Mouse (Mus musculus) yolk sac, embryonic 10.5 days (tissue): ENCODE measurements at regions not wholly inside any gene's neighbourhood (a gene's known extent, or its start where the extent isn't known, plus 50 kb on each side); places are given as distances from the start of the nearest gene placed in this dataset.

Experiments
- DNase-seq: peaks from one replicate; pipeline ENCODE4 v3.0.0-alpha.2; 2017; ENCODE audit warnings: low spot score

DNA sequence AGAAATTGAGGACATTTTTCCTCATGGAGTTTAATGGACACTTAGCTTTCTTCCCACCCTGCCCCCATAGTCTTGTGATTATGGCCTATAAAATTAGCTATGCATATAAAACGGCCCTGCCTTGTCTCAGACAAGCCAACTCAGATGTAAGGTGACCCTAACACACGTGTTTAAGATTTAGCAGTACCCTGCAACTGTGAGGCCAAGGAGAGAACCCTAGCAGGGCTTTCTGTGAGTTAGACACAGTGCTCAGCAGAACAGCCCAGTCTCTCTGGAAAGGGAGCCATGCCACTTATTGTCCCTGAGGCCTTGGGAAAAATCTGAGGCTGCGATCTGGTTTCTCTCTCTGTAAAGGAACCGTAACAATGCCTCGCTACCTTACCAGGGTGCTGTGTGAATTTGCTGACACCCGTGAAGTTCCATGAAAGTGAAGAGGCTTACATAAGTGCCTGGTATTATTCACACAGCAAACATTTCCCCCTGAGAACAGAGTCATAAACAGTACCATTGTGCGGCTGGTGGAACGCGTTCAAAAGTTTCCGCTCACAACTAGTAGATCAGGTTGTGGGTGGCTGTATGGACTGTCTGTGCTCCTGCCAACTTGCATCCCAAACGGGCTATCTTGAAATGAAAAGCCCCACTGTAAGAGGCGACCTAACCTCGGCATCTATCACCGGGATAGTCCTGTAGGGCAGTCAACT lies 162.3 kb upstream of the Ankrd55 start:
- DNase-seq, result no peak

DNA sequence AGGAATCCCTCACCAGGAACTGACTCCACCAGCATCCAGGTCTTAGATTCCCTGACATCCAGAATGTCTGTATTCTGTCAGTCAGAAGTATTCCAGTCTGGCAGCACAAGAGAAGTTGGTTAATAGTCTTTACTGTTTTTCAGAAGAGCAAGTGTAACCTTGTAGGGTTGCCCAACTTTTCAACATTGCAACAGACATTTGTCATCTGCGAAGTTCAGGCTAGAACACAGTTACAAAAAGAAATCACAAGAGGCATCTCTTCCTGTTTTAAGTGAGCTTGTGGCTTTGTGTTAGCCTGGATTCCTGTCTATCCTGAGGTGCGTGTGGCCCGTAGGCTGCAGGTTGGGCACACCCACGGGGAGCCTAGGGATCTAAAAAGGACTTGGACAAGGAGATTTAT lies 158.0 kb upstream of the Ankrd55 start:
- no peak for DNase-seq

DNA sequence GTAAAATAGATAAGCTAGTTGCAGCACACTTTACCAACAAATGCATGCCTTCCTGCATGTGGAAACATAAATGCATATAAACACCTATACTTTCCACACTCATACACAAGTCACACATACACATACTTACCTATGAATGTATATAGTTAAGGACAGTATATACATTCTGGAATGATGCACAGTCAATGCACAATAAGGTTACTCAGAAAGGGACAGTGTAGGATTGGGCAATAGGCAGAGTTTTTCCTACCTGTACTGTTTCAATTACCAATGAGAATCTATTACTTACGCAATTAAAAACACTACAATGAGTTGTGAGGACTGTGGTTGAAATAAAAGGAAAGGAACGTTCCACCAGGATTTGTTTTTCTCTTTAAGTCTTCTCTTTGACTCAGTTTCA lies 157.5 kb upstream of the Ankrd55 start:
- DNase-seq, result no peak

DNA sequence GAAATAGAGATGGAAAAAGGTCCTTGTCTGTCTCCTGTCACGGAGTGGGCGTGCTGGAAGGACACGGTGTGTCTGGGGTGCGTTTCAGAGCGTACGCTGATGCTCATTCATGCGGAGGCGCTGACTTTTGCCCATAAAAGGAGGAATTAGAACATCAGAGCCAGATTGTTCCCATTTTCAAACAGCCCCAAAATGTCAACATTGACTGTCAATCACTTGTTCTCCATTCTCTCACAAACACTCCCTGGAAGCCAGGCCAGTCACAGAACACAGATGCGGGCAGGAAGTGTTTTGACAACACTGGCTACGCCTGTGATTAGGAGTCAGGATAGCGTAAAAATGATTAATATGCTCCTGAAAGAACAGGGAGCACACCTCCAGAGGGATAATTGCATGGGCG lies 157.1 kb upstream of the Ankrd55 start:
- no peak for DNase-seq

DNA sequence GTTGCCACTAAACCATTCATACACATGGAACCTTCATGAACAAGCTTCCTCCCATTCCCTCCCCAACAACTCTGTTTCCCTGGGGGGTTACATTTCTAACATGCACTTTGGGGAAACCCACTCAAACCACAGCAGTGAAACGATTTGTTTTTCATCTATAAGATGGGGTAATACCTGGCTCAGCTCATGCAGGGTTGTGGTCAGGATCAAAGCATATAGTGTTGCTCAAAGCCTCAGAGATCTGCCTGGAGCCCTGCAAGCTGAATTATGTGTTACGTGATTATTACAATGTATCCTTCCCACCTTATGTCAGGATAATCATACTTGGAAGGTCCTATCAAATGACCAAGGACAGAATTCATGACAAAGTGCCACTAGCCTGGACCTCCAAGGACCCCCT lies 154.5 kb upstream of the Ankrd55 start:
- no peak for DNase-seq

DNA sequence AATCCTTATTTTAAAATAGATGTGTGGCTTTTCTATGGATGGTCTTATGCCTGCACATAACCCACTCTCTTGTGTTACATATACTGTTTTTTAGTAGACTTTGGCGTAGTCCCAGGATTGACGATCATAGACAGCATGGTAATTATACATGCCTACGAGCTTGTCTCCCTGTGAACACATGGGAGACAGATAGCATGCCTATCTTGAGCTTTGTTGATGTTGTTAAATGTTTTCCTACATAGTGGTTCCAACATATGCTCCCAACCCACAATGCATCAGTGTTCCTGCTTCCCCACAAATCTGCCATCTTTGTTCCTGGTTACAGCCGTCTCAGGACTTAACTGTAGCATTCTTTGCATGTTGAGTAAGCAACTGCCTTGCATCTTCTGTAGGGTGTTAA lies 153.6 kb upstream of the Ankrd55 start:
- no peak for DNase-seq

DNA sequence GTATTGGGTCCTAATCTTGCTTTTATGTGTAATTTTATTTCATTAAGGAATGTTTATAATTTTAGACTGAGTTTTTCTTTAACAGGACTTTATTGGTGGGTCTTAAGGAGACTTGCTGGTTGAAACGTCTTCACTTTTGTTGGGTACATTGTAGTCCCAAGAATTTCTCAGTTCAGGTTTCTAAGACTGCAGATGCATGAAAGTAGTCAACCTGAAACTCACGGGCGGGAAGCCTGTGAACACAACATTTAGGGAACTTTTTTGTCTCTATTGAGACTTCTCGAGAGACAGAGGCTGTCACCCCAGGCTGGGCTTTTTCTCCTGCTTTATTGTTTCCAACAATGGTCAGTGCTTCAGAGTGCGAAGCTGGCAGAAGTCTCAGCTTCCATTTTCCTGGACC lies 152.5 kb upstream of the Ankrd55 start:
- DNase-seq, result no peak

DNA sequence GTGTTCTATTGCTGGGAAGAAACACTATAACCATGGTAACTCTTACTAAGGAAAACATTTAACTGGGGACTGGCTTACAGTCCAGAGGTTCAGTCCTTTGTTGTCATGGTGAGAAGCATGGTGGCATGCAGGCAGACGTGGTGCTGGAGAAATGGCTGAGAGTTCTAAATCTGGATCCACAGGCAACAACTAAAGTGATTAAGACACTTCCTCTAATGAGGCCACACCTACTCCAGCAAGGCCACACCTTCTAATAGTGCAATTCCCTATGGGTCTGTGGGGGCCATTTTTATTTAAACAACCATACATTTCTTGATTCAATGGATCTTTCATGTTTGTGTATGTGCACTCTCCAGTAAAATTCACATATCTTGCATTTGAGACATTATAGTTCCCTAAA lies 151.4 kb upstream of the Ankrd55 start:
- no peak for DNase-seq

DNA sequence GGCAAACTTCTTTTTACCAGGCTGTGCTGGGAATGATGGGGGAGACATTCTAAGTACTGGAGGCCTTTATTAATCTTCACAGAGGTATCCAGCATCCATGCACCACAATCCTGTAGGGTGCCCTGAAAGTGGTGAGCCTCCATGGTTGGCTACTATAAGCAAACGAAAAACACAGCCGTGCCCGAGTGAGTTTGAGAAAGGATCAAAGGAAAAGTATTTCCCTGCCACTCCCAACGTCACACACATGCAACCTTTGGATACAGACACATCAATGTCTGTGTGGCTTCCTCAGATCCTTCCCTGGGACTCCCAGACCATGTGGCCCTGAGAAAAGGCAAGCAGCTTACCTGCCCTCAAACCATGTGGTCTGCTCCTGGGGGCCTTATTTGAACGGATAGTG lies 147.4 kb upstream of the Ankrd55 start:
- no peak for DNase-seq

DNA sequence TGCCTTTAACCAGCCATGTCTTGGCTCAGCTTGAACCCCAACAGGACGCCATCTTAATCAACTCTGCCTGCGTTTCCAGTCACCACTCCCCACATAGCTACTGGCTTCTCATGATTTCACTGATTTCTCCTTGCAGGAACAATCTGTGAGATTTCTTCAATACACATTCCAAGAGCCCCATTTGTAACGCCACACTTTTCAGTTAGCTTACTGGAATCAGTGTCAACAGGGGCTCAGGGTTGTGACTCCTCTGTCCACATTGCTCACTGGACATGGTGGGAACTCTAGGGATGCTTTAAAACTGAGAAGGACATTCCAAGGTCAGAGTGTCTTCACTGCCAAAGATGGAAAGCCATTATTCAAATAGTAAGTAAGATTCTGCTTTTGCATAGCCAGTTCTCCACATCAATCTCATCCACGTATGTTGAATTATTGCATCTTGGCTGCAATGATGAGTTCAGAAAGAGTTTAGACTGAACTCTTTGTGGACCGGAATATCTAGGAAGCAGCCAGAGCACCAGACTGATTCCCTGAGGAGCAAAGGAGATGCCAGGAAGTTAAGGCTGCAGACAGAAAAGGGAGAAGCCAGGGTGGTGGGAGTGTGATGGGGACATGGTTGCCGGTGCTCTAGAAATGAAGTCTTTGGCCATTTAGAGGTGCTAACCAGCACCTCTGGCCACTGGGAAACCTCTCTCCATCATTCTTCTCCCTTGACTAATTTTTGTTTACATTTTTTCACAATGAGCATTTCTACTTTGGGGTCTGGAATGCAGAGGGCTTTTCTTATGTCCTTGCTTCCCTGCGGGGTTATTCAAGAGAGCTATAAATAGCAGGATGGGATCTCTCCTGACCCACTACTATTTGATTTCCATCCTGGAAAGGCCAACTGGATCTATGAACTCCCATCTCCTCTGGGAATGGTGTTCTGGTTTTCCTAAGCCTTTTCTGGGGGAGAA lies 143.6 kb upstream of the Ankrd55 start:
- DNase-seq, result no peak

DNA sequence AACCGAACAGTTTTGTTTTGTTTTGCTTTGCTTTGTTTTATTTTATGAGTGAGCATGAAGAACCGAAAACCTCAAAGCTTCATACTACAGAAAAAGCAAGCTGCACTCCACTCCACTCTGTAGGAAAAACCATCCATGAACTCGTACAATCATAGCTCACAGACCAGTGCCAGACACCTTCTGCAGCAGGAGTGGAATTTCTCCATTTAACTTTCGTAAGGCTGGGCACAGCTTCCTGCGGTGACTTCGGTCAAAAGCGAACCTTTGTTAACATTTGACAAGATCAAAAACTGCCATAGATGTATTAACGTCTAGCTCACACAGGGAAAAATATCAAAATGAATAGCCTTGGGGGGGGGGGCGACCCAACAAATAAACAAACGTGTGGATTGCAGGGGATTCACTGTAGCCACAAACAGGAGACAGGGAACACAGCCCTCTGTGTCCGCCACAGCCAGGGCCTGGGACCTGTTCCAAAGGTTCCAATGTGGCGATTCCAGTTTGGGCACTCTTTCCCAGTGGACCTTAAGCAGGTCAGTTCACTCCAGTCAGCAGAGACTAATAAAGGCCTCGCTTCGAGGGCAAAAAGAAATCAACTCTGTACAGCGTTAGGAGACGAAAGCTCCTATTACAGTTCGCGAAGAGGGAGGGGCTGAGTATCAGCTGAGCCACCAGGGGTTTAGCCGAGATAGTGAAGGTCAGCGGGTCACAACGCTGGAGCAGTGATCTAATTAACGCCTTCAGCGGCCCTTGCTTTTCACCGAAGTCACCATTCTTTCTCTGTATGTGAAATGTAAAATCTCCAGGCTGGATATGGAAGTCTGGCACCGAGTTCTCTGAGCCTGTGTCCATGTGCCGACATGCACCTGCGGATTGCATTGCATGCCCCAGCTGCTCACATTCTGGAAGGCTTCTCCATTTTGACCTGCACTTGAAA lies 135.4 kb upstream of the Ankrd55 start:
- peak; percentile 60 for DNase-seq

DNA sequence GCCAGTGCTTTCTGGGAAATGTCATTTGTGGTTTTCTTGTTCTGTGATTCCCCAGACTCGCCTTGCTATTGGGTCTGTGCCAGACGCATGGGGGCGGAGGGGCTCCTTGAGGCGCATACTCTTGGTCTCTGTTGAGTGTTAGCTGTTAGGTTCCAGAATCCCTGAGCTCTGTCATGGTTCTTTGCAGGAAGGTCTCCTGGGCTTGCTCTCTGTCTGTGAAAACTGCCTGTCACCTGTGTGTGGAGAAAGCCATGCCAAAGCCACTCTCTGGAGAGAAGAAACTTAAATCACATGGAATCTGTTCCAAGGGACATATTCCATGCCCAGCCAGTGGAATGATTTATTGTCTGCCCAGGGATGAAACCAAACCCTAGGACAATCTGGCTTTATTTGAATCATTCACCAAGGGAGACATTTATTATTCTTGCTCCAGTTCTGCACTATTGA lies 134.5 kb upstream of the Ankrd55 start:
- peak; percentile 42 for DNase-seq

DNA sequence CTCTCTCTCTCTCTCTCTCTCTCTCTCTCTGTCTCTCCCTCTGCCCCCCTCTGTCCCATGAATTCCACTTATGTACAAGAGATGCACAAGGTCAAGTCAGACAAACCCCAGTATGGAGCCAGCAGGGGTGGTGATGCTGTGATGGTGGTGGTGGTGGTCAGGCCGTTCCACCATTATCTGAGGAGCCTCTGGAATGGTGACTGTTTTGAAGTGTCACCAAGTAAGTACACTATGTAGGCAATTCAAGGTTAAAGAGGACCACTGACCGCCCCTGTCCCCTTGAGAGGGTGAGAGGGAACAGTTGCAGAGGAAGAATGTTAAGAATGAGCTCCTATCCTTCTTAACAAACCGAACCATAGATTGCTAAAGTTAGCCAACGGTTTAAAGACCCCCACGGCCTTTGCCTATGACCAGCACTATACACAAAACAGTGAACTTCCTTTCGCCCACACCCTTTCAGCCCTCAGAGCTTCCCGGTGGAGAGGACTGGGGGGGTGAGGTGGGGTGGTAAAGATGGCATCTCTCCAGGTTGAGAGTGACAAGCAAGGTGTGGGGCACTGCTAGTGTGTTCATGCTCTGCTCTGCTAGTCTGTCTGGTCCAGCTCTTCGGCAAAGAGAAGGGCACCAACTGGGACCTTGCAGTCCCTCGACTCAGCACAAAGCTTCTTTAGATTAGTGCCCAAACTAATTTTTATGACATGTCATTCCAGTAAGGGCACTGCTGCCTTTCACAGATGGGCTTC lies 128.7 kb upstream of the Ankrd55 start:
- no peak for DNase-seq

DNA sequence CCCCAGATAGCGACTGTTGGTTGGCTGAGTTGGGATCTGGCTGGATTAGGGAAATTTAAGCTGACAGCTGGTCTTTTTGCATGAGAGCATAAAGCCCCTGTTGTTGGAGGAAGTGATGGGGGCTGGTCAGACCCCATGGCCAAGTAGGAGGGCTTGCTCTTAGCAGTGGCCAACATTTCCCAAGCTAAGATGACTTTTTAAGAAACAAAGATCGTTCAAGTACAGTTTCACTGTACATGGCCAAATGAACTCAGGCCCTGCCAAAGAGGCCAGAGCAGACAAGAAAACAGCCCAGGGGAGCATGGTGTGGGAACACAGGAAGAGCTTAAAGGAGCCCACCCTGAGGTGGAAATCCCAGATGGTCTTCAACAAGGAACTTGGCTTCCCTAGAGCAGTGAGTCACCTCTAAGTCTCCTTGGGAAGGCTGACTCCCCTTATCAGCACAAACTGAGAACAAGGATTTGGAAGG lies 128.0 kb upstream of the Ankrd55 start:
- DNase-seq, result no peak

DNA sequence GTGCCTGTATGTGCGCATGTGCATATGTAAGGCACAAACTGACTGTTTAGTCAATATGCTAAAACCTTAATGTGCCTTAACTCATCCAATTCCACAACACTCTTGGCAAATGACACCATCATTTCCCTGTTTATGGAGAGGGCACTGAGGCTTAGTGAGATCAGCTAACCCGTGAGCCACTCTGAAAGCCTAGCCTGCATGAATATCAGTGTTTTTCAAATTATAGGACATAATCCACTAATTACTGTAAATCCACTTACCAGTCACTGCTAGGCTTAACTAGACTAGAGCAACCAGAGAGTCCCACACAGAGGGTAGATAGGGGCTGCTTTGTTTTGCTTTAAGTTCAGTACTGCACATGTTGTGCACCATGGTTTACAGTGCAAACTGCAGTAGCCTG lies 127.5 kb upstream of the Ankrd55 start:
- DNase-seq, result no peak

DNA sequence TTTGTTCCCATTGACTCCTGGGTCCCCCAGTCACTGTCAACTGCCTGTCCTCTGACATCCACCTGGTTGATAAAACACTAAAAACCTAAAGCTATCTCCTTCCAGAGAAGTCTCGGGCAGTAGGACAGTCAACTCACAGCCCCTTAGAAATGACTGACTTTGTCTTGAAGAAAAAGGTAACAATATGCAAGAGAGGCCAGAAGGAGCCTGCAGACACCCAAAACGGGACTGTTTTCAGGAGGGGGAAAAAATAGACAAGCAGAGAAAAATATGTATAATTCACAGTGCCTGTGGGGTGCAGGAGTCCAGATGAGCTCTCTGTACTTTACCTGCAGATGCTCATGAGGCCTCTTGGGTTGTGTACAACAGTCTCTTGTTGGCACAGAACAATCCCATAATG lies 126.4 kb upstream of the Ankrd55 start:
- no peak for DNase-seq

DNA sequence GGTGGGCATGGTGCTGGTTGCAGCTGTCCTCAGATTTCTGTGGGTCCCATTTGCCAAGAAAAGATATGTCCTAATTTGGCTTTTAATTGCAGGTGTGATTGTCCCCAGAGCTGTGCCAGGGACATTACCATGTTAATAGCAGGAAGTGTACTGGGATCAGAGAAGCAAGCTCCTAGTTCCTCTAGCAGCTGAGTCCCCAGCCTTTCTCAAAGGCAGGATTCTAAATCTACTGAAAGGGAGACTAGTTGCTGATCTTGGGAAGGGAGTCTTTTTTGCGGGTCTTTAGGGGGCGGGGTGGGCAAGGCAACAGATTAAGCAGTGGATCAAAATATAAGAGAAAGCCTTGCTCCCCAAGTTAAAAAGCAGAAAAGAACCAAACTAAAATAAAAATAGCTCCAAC lies 122.3 kb upstream of the Ankrd55 start:
- DNase-seq, result no peak

DNA sequence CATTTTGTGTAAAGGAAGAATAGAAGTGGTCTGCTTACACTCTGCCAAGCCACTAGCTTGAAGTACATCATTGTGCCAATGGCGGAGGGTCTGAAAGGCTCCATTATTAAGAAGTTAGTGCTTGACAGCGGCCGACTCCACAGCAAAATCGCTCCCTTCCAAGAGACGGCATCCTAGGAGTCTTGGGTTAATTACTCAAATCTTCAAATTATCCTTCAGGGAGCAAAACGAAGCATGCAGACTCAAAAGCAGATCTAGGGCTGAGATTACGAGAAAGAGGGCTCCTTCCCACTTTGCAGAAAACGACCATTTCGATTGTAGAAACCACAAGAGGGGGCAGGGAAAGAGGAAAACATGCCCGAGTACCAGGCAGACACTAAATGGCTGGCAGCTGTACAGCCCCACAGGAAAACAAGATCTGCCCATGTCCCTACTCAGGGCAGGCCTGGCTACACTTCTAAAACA lies 121.9 kb upstream of the Ankrd55 start:
- DNase-seq, result no peak

DNA sequence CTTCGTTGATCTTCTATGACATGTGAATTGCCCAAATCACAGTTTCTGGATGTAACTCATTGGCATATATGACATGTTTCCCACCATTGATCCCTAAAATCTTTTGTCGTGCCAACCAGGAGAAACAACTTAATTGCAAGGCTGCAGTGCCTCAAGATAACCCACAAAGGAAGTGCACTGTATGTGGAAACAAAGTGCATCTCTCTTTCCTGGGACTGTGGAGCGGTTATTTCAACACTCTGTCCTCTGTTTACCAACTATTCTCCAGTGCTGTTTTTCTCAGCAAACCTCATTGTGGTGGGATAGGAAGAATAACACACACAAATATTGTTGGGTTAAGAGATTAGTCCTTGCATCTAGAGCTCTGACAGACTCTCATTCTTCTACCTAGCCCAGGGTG lies 119.8 kb upstream of the Ankrd55 start:
- DNase-seq, result no peak

DNA sequence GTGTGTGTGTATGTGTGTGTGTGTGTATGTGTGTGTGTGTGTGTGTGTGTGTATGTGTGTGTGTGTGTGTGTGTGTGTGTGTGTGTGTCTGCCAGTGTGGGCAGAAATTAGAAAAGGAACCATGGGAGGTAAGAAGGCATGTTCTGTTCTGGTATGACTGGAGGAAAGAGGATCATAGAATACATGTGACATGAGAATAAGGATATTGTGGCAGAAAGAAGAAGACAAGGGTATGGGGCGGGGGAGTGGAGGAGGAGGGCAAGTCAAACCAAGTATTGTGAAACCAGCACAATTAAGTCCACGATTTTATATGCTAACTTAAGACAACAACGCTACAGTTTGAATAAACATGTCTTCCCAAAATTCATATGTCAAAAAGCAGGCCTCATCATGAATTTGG lies 117.4 kb upstream of the Ankrd55 start:
- no peak for DNase-seq
